Mouse (Mus musculus): ENCODE results near the gene Il13ra2. TPM values are rescaled to one million over a fixed set of nuclear protein-coding genes. Genes with fewer than 3 reads are reported as not detected.
"Not testable (repeated sequence)": the region's sequence is repeated elsewhere in the genome, so short reads cannot be mapped to it uniquely, and the experiment has no call there.

The Il13ra2 gene
- 1.3 and 1.9 TPM in 2 replicates for polyA plus RNA-seq (2012; rRNA removed)

- DNase-seq (ENCODE audit: extremely low spot score in 1 of 2, low spot score in 1 of 2): no peak
Observed at GRCm38 (mm10) chrX:147429129-147429528, at the start of gene Il13ra2. TSS of gene Il13ra2 (minus strand) at chrX:147429192.

GRCm38 (mm10) chrX:147453610-147454009 is 24.6 kb upstream of the Il13ra2 start, which contains the start of gene Vmn1r239-ps:
TSS of gene Vmn1r239-ps (minus strand) at chrX:147453710.
- DNase-seq (ENCODE audit: extremely low spot score in 1 of 2, low spot score in 1 of 2): not testable (repeated sequence)

- DNase-seq (ENCODE audit: extremely low spot score in 1 of 2, low spot score in 1 of 2): no peak
Observed at GRCm38 (mm10) chrX:147443386-147443785, 14.4 kb upstream of the Il13ra2 start.

GRCm38 (mm10) chrX:147435400-147435799 is 6.4 kb upstream of the Il13ra2 start:
- DNase-seq (ENCODE audit: extremely low spot score in 1 of 2, low spot score in 1 of 2): no peak

GRCm38 (mm10) chrX:147429753-147430152 is 761 bp upstream of the Il13ra2 start:
- no peak for DNase-seq (ENCODE audit: extremely low spot score in 1 of 2, low spot score in 1 of 2)

DNA sequence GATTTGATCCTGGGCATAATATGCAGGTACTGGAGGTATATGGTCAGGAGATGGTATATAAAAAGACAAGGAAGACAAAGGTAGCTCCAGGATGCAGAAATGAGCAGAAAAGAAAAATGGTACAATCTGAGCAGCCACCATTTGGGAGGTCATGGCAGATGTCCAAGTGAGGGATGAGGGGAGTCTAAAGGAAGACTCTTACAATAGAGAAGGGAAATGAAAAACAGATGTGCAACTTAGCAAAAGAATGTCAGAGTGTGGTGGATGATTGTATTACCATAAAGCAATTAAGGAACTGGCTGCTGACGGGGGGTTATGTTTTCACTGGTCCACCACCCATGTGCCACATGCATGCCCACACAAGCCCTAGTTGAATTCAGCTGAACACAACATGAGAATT is 35.5 kb downstream of the Il13ra2 start:
- DNase-seq (ENCODE audit: extremely low spot score in 1 of 2, low spot score in 1 of 2): no peak

DNA sequence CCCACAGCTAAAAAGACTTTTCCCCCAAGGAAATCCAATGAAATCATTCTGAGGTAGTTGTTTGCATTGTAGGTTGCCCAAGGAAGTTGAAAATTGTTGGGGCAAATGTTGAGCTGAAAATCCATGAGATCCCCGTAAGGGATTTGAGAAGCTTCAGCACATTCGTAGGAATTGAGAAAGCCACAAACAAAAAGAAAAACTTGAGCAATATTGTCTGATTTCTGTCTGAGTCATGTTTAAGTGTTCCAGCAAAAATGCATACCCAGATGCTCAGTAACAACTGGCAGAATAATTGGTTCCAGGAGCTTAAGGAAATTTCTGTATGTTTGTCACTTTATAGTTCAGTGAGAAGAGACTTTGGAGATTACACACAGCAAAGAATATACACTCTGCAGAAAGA is 79.8 kb downstream of the Il13ra2 start:
- DNase-seq (ENCODE audit: extremely low spot score in 1 of 2, low spot score in 1 of 2): no peak

Other genes with a start within 250 kb of the Il13ra2 start
- not detected in 2 replicates for gene Vmn1r239-ps, start 24.5 kb upstream of the Il13ra2 start, polyA plus RNA-seq (2012; rRNA removed)
- 19.5 and 23.4 TPM in 2 replicates for gene Lrch2, start 124.9 kb upstream of the Il13ra2 start, polyA plus RNA-seq (2012; rRNA removed)